Mouse (Mus musculus): ENCODE measurements at regions not wholly inside any gene's neighbourhood (a gene's known extent, or its start where the extent isn't known, plus 50 kb on each side); places are given as distances from the start of the nearest gene placed in this dataset.
A peak's percentile ranks its signal among the peaks of the same experiment; 100 is the strongest.
"Not testable (repeated sequence)": the region's sequence is repeated elsewhere in the genome, so short reads cannot be mapped to it uniquely, and the experiment has no call there.

- no peak for DNase-seq (ENCODE audit: low spot score)
- WGBS, result 88% methylated on average over 1 of the region's 1 CpGs
Observed at GRCm38 (mm10) chr14:61739453-61739852, 132.2 kb downstream of the Kcnrg start.

GRCm38 (mm10) chr14:61743855-61744408 is 136.7 kb downstream of the Kcnrg start:
- no peaks in the 10 kb centered on the region for H3K9me3 ChIP-seq (replicated peaks)
- DNase-seq (ENCODE audit: low spot score), result no peak
- H3K4me1 ChIP-seq, result peaks cover 8% of the 10 kb centered on the region; the same call in 1 of the 2 replicates
- H3K36me3 ChIP-seq, result no peaks in the 10 kb centered on the region
- H3K27me3 ChIP-seq (ENCODE audit: low read depth, poor library complexity, severe bottlenecking), result no peaks in the 10 kb centered on the region
- no peak overlapping the region for H3K4me3 ChIP-seq
- no peak overlapping the region for H3K27ac ChIP-seq
- WGBS, result 51% methylated on average over 4 of the region's 4 CpGs

More at GRCm38 (mm10) chr14:61739453-61739852, 132.2 kb downstream of the Kcnrg start:
- Histone ChIP-seq H3K9me3 (replicated peaks) (no peaks in the 10 kb centered on the region), H3K36me3 (no peaks in the 10 kb centered on the region), H3K4me1 (peaks cover 40% of the 10 kb centered on the region), H3K27ac (no peak overlapping the region; the same call in 1 of the 2 replicates), H3K27me3 (ENCODE audit: low read depth, poor library complexity, severe bottlenecking) (no peaks in the 10 kb centered on the region), H3K4me3 (no peak overlapping the region)

- Histone ChIP-seq H3K27me3 (ENCODE audit: low read depth, poor library complexity, severe bottlenecking) (0 out of 2 replicates have a peak, but pooled peaks cover 5% of the 10 kb centered on the region), H3K27ac (no peak overlapping the region)
- DNase-seq (ENCODE audit: low spot score), result no peak
Observed at GRCm38 (mm10) chr14:61753421-61753820, 146.2 kb downstream of the Kcnrg start.

GRCm38 (mm10) chr14:61756651-61757050 is 149.4 kb downstream of the Kcnrg start:
- 0 out of 2 replicates have a peak, but pooled peaks cover 5% of the 10 kb centered on the region for H3K27me3 ChIP-seq (ENCODE audit: low read depth, poor library complexity, severe bottlenecking)
- no peaks in the 10 kb centered on the region for H3K9me3 ChIP-seq (replicated peaks)
- no peaks in the 10 kb centered on the region for H3K36me3 ChIP-seq
- 23% methylated on average over 1 of the region's 1 CpGs for WGBS
- H3K27ac ChIP-seq, result peak overlapping the region; percentile 81; the same call in 1 of the 2 replicates
- H3K4me3 ChIP-seq, result no peak overlapping the region
- H3K4me1 ChIP-seq, result peaks cover 13% of the 10 kb centered on the region
- DNase-seq (ENCODE audit: low spot score), result no peak

More at GRCm38 (mm10) chr14:61753421-61753820, 146.2 kb downstream of the Kcnrg start:
- Histone ChIP-seq H3K36me3 (no peaks in the 10 kb centered on the region), H3K4me3 (no peak overlapping the region), H3K9me3 (replicated peaks) (no peaks in the 10 kb centered on the region), H3K4me1 (peaks cover 13% of the 10 kb centered on the region)
- 89% methylated on average over 3 of the region's 3 CpGs for WGBS

- DNase-seq (ENCODE audit: low spot score), result peak; percentile 55
- 14% methylated on average over 14 of the region's 15 CpGs for WGBS
- Histone ChIP-seq H3K9me3 (replicated peaks) (no peaks in the 10 kb centered on the region), H3K27ac (peak overlapping the region; percentile 81), H3K36me3 (no peaks in the 10 kb centered on the region), H3K4me3 (peak overlapping the region; percentile 34), H3K4me1 (peaks cover 13% of the 10 kb centered on the region), H3K27me3 (ENCODE audit: low read depth, poor library complexity, severe bottlenecking) (0 out of 2 replicates have a peak, but pooled peaks cover 5% of the 10 kb centered on the region)
Observed at GRCm38 (mm10) chr14:61757086-61757822, 150.0 kb downstream of the Kcnrg start.

- Histone ChIP-seq H3K4me1 (peaks cover 13% of the 10 kb centered on the region), H3K27ac (peak overlapping the region; percentile 81), H3K9me3 (replicated peaks) (no peaks in the 10 kb centered on the region), H3K27me3 (ENCODE audit: low read depth, poor library complexity, severe bottlenecking) (0 out of 2 replicates have a peak, but pooled peaks cover 5% of the 10 kb centered on the region), H3K36me3 (no peaks in the 10 kb centered on the region), H3K4me3 (peak overlapping the region; percentile 34)
- DNase-seq (ENCODE audit: low spot score), result peak; percentile 24
- WGBS, result 52% methylated on average over 7 of the region's 7 CpGs
Observed at GRCm38 (mm10) chr14:61757823-61758175, 150.5 kb downstream of the Kcnrg start.

GRCm38 (mm10) chr14:61758586-61758985 is 151.3 kb downstream of the Kcnrg start:
- Histone ChIP-seq H3K27me3 (ENCODE audit: low read depth, poor library complexity, severe bottlenecking) (0 out of 2 replicates have a peak, but pooled peaks cover 5% of the 10 kb centered on the region), H3K36me3 (no peaks in the 10 kb centered on the region), H3K27ac (no peak overlapping the region), H3K9me3 (replicated peaks) (no peaks in the 10 kb centered on the region), H3K4me3 (no peak overlapping the region), H3K4me1 (peaks cover 13% of the 10 kb centered on the region)
- DNase-seq (ENCODE audit: low spot score), result peak; percentile 26
- WGBS, result 90% methylated on average over 5 of the region's 5 CpGs

GRCm38 (mm10) chr14:61760176-61760575 is 152.9 kb downstream of the Kcnrg start:
- H3K9me3 ChIP-seq (replicated peaks); H3K27ac ChIP-seq; H3K36me3 ChIP-seq; DNase-seq (ENCODE audit: low spot score); H3K27me3 ChIP-seq (ENCODE audit: low read depth, poor library complexity, severe bottlenecking); H3K4me3 ChIP-seq: not testable (repeated sequence)
- 82% methylated on average over 12 of the region's 12 CpGs for WGBS
- peaks cover 13% of the 10 kb centered on the region for H3K4me1 ChIP-seq

GRCm38 (mm10) chr14:61762076-61762475 is 154.8 kb downstream of the Kcnrg start:
- H3K4me3 ChIP-seq, result no peak overlapping the region
- no peaks in the 10 kb centered on the region for H3K27me3 ChIP-seq (ENCODE audit: low read depth, poor library complexity, severe bottlenecking)
- DNase-seq (ENCODE audit: low spot score), result no peak
- peaks cover 8% of the 10 kb centered on the region for H3K4me1 ChIP-seq
- no peaks in the 10 kb centered on the region for H3K9me3 ChIP-seq (replicated peaks)
- no peak overlapping the region for H3K27ac ChIP-seq
- 93% methylated on average over 5 of the region's 5 CpGs for WGBS
- no peaks in the 10 kb centered on the region for H3K36me3 ChIP-seq

- Histone ChIP-seq H3K27ac (no peak overlapping the region), H3K9me3 (replicated peaks) (no peaks in the 10 kb centered on the region), H3K36me3 (no peaks in the 10 kb centered on the region), H3K27me3 (ENCODE audit: low read depth, poor library complexity, severe bottlenecking) (no peaks in the 10 kb centered on the region), H3K4me1 (no peaks in the 10 kb centered on the region), H3K4me3 (no peak overlapping the region)
- DNase-seq (ENCODE audit: low spot score), result no peak
- WGBS, result 86% methylated on average over 5 of the region's 5 CpGs
Observed at GRCm38 (mm10) chr14:61769881-61770280, 162.6 kb downstream of the Kcnrg start.

GRCm38 (mm10) chr14:61774171-61774570 is 166.9 kb downstream of the Kcnrg start:
- no peaks in the 10 kb centered on the region for H3K4me1 ChIP-seq
- no peak overlapping the region for H3K27ac ChIP-seq
- H3K4me3 ChIP-seq, result no peak overlapping the region
- no peak for DNase-seq (ENCODE audit: low spot score)
- no peaks in the 10 kb centered on the region for H3K9me3 ChIP-seq (replicated peaks)
- H3K27me3 ChIP-seq (ENCODE audit: low read depth, poor library complexity, severe bottlenecking), result no peaks in the 10 kb centered on the region
- no peaks in the 10 kb centered on the region for H3K36me3 ChIP-seq
- WGBS, result 83% methylated on average over 3 of the region's 3 CpGs

- Histone ChIP-seq H3K4me1 (no peaks in the 10 kb centered on the region), H3K27me3 (ENCODE audit: low read depth, poor library complexity, severe bottlenecking) (no peaks in the 10 kb centered on the region), H3K27ac (no peak overlapping the region), H3K4me3 (no peak overlapping the region), H3K9me3 (replicated peaks) (no peaks in the 10 kb centered on the region), H3K36me3 (no peaks in the 10 kb centered on the region)
- 80% methylated on average over 5 of the region's 5 CpGs for WGBS
- DNase-seq (ENCODE audit: low spot score), result no peak
Observed at GRCm38 (mm10) chr14:61778618-61779017, 171.4 kb downstream of the Kcnrg start.

- DNase-seq (ENCODE audit: low spot score), result no peak
- no peak overlapping the region for H3K4me3 ChIP-seq
- H3K36me3 ChIP-seq, result no peaks in the 10 kb centered on the region
- no peak overlapping the region for H3K27ac ChIP-seq
- no peaks in the 10 kb centered on the region for H3K9me3 ChIP-seq (replicated peaks)
- no peaks in the 10 kb centered on the region for H3K27me3 ChIP-seq (ENCODE audit: low read depth, poor library complexity, severe bottlenecking)
- whole genome bisulfite sequencing, result 82% methylated on average over 3 of the region's 3 CpGs
- H3K4me1 ChIP-seq, result peaks cover 8% of the 10 kb centered on the region; the same call in 1 of the 2 replicates
Observed at GRCm38 (mm10) chr14:61783206-61783605, 175.9 kb downstream of the Kcnrg start.

Measured in limb, embryonic 10.5 days (tissue).